ENCODE assay signal across 7 mouse cellular contexts in the genomic region with DNA sequence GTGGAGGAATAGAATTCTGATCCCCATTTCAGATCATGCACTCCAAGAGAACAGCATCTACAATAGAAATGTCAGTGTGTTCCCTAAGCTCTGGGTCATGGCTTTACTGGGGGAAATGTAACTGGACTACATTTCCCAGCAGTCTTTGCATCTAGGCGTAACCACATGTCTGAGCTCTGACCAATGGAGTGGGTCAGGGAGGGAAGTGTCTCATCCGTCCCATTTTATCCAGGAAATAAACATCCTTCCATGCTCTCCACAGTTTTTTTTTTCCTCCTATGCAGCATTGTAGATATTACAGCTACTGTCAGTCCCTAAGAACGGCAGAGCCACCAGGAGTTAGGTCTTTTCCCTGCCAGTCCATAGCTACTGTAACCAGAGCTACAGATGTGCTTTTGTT. TPM values are rescaled to one million over a fixed set of nuclear protein-coding genes. Genes with fewer than 3 reads are reported as not detected.
DNase-seq lines count a peak whose midpoint lies in the region; ATAC-seq lines count a peak whose summit lies in the region.

No protein-coding gene starts in this region.

- DNase-seq in CD4-positive, CD25-positive, alpha-beta regulatory T cell, adult 2 months (ENCODE audit: low read depth, low spot score): peak; percentile 75
- DNase-seq in MN1 (ENCODE audit: low spot score): peak; percentile 69
- peak; percentile 88 for DNase-seq in embryo, embryonic 10 days (ENCODE audit: low spot score)
- peak; percentile 67 to 82 for DNase-seq in kidney, postnatal 25 days
- DNase-seq in retina, postnatal 1 day: peak; percentile 88

- WGBS in heart, embryonic 16.5 days: 7% methylated on average over 3 of the region's 3 CpGs
- WGBS in lung, embryonic 16.5 days: 0% methylated on average over 3 of the region's 3 CpGs

- ATAC-seq in heart, embryonic 16.5 days (replicated peaks; ENCODE audit: extremely low read depth, insufficient read depth, low FRiP score): peak; percentile 39; the same call in 1 of the 2 replicates
- ATAC-seq in lung, embryonic 16.5 days (ENCODE audit: low read depth): peak; percentile 47

- no peaks in the 10 kb centered on the region for H3K9me3 ChIP-seq in heart, embryonic 16.5 days (replicated peaks; ENCODE audit: control insufficient read depth, low read length)
- H3K9me3 ChIP-seq in lung, embryonic 16.5 days (ENCODE audit: control insufficient read depth, low read length): no peaks in the 10 kb centered on the region

- H3K27ac ChIP-seq in heart, embryonic 16.5 days (ENCODE audit: low read length): peak overlapping the region; percentile 56
- H3K27ac ChIP-seq in lung, embryonic 16.5 days (ENCODE audit: low read length): peak overlapping the region; percentile 79

- H3K4me3 ChIP-seq in heart, embryonic 16.5 days (ENCODE audit: low read length): peak overlapping the region; percentile 35
- peak overlapping the region; percentile 23 for H3K4me3 ChIP-seq in lung, embryonic 16.5 days (ENCODE audit: low read length)

- no peaks in the 10 kb centered on the region for H3K27me3 ChIP-seq in heart, embryonic 16.5 days (ENCODE audit: control insufficient read depth, insufficient read depth, low read length)
- H3K27me3 ChIP-seq in lung, embryonic 16.5 days (ENCODE audit: control insufficient read depth, insufficient read depth, low read depth, low read length): no peaks in the 10 kb centered on the region

- H3K36me3 ChIP-seq in heart, embryonic 16.5 days (ENCODE audit: control insufficient read depth, insufficient read depth): no peaks in the 10 kb centered on the region
- no peaks in the 10 kb centered on the region for H3K36me3 ChIP-seq in lung, embryonic 16.5 days (ENCODE audit: control insufficient read depth, insufficient read depth, low read length)

- peaks cover 25% of the 10 kb centered on the region for H3K4me1 ChIP-seq in heart, embryonic 16.5 days (ENCODE audit: control insufficient read depth, insufficient read depth, low read length)
- peaks cover 45% of the 10 kb centered on the region for H3K4me1 ChIP-seq in lung, embryonic 16.5 days (replicated peaks; ENCODE audit: control insufficient read depth, insufficient read depth, low read length)

- peak overlapping the region; percentile 62 for H3K4me2 ChIP-seq in heart, embryonic 16.5 days (ENCODE audit: low read depth, low read length)
- H3K4me2 ChIP-seq in lung, embryonic 16.5 days (ENCODE audit: low read depth, low read length): peak overlapping the region; percentile 44

- peak overlapping the region; percentile 61; the same call in 1 of the 2 replicates for H3K9ac ChIP-seq in heart, embryonic 16.5 days (ENCODE audit: low read length)
- H3K9ac ChIP-seq in lung, embryonic 16.5 days (ENCODE audit: low read length): peak overlapping the region; percentile 48; the same call in 1 of the 2 replicates

RNA-seq across cellular contexts. Expression of gene Cstad, which starts 3.9 kb away (rescaled TPM):
- polyA plus RNA-seq in heart, embryonic 16.5 days (2015; fragmentation: Nextera tagmentation; extraction: Ambion mirVana): 1.4 TPM in 2 replicates
- polyA plus RNA-seq in lung, embryonic 16.5 days (2015; fragmentation: Nextera tagmentation; extraction: Ambion mirVana): 0.69 and 1.6 TPM in 2 replicates

Comparison
In these comparisons a context has a peak if more than half of its experiments do, and no peak if none do; other contexts are left out.
1. Peak in every context shown above with its lines: DNase-seq, ATAC-seq, H3K4me3 ChIP-seq and H3K27ac ChIP-seq.